Mouse (Mus musculus): Measurements from ENCODE around the gene Cdh26. TPM values are rescaled to one million over a fixed set of nuclear protein-coding genes. Genes with fewer than 3 reads are reported as not detected.
A peak's percentile ranks its signal among the peaks of the same experiment; 100 is the strongest.

Gene Cdh26
- polyA plus RNA-seq, 1 experiment from 2014 or later = 0.71 TPM

DNA sequence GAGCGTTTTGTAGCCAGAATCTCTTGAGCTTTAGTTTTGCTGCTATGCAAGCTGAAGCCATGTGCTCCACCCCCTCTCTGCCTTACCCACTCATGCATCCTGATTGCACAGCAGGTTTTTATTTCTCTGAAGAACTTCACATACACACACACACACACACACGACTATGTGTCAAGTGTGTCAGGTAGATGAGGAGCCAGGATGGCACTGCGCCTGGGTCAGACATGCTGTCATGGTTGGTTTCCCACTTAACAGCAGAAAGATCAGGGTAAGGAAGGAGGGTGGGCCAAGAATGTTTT lies 15.2 kb upstream of the Cdh26 start:
- H3K4me1 ChIP-seq (ENCODE audit: control insufficient read depth, insufficient read depth, low read length) = peaks cover 28% of the 10 kb centered on the region
- H3K4me3 ChIP-seq (ENCODE audit: low read length) = peak overlapping the region; percentile 70
- no peaks in the 10 kb centered on the region for H3K27me3 ChIP-seq (replicated peaks; ENCODE audit: control insufficient read depth, insufficient read depth, low read length)
- no peak overlapping the region for H3K27ac ChIP-seq (ENCODE audit: low read length)
- H3K36me3 ChIP-seq (ENCODE audit: control insufficient read depth, insufficient read depth, low read length) = no peaks in the 10 kb centered on the region
- WGBS = 32% methylated on average over 3 of the region's 3 CpGs
- peak overlapping the region; percentile 79; the same call in 1 of the 2 replicates for H3K9ac ChIP-seq (ENCODE audit: low read depth, low read length)
- no peak for ATAC-seq
- H3K4me2 ChIP-seq (ENCODE audit: low read depth, low read length) = peak overlapping the region; percentile 100
- no peaks in the 10 kb centered on the region for H3K9me3 ChIP-seq (ENCODE audit: control insufficient read depth, low read length)

DNA sequence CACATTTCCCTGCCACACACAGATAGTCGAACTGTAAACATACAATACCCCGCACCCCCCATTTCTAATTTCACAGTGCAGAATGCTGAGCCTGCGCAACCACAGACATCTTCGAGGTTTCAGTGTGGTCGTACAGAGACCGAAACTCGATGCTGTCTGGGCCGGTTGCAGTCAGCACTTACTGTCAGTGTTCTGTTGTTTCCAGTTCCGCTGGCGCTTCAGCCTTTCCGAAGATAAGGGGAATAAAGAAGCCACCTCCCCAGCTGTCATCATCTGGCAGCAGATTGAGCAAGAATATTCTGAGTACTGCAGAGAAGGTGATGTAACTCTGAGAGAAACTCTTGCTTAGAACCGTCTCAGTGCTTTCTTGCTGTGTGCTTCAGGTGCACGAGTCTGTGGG lies 13.9 kb upstream of the Cdh26 start:
- Histone ChIP-seq H3K27me3 (replicated peaks; ENCODE audit: control insufficient read depth, insufficient read depth, low read length) (no peaks in the 10 kb centered on the region), H3K4me3 (ENCODE audit: low read length) (no peak overlapping the region), H3K4me1 (ENCODE audit: control insufficient read depth, insufficient read depth, low read length) (peaks cover 26% of the 10 kb centered on the region), H3K4me2 (ENCODE audit: low read depth, low read length) (no peak overlapping the region), H3K9ac (ENCODE audit: low read depth, low read length) (no peak overlapping the region), H3K27ac (ENCODE audit: low read length) (no peak overlapping the region), H3K9me3 (ENCODE audit: control insufficient read depth, low read length) (no peaks in the 10 kb centered on the region), H3K36me3 (ENCODE audit: control insufficient read depth, insufficient read depth, low read length) (no peaks in the 10 kb centered on the region; the same call in 1 of the 2 replicates)
- WGBS = 67% methylated on average over 13 of the region's 13 CpGs
- ATAC-seq = no peak

DNA sequence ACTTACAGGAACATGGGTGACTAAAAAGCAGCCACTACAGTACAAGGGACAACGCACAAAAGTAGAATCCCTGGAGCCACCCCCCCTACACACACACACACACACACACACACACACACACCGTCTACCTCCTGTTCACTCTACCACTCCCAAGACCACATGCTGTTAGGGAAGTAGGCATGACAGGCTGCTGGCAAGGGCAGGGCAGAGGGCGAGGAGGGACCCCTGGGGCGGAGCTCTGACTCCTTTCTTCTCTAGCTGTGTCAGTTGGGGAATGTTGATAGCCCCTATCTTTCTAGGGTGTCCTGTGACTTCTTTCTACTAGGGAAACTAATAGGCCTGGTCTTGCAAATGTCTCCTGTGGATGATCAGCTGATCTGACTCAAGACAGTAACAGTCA lies 13.4 kb upstream of the Cdh26 start:
- no peak overlapping the region for H3K9ac ChIP-seq (ENCODE audit: low read depth, low read length)
- H3K9me3 ChIP-seq (ENCODE audit: control insufficient read depth, low read length) = no peaks in the 10 kb centered on the region
- no peaks in the 10 kb centered on the region; the same call in 1 of the 2 replicates for H3K36me3 ChIP-seq (ENCODE audit: control insufficient read depth, insufficient read depth, low read length)
- no peak overlapping the region for H3K27ac ChIP-seq (ENCODE audit: low read length)
- ATAC-seq = no peak
- H3K4me2 ChIP-seq (ENCODE audit: low read depth, low read length) = no peak overlapping the region
- H3K27me3 ChIP-seq (replicated peaks; ENCODE audit: control insufficient read depth, insufficient read depth, low read length) = no peaks in the 10 kb centered on the region
- H3K4me3 ChIP-seq (ENCODE audit: low read length) = no peak overlapping the region
- WGBS = 83% methylated on average over 4 of the region's 4 CpGs
- H3K4me1 ChIP-seq (ENCODE audit: control insufficient read depth, insufficient read depth, low read length) = peaks cover 25% of the 10 kb centered on the region

GRCm38 (mm10) chr2:178420576-178420975 lies 9.8 kb upstream of the Cdh26 start:
- no peak overlapping the region for H3K4me2 ChIP-seq (ENCODE audit: low read depth, low read length)
- no peaks in the 10 kb centered on the region for H3K9me3 ChIP-seq (ENCODE audit: control insufficient read depth, low read length)
- no peaks in the 10 kb centered on the region; the same call in 1 of the 2 replicates for H3K36me3 ChIP-seq (ENCODE audit: control insufficient read depth, insufficient read depth, low read length)
- 89% methylated on average over 9 of the region's 9 CpGs for WGBS
- peaks cover 8% of the 10 kb centered on the region for H3K4me1 ChIP-seq (ENCODE audit: control insufficient read depth, insufficient read depth, low read length)
- no peak overlapping the region for H3K9ac ChIP-seq (ENCODE audit: low read depth, low read length)
- no peak overlapping the region for H3K27ac ChIP-seq (ENCODE audit: low read length)
- H3K27me3 ChIP-seq (replicated peaks; ENCODE audit: control insufficient read depth, insufficient read depth, low read length) = no peaks in the 10 kb centered on the region
- no peak overlapping the region for H3K4me3 ChIP-seq (ENCODE audit: low read length)
- ATAC-seq = no peak

DNA sequence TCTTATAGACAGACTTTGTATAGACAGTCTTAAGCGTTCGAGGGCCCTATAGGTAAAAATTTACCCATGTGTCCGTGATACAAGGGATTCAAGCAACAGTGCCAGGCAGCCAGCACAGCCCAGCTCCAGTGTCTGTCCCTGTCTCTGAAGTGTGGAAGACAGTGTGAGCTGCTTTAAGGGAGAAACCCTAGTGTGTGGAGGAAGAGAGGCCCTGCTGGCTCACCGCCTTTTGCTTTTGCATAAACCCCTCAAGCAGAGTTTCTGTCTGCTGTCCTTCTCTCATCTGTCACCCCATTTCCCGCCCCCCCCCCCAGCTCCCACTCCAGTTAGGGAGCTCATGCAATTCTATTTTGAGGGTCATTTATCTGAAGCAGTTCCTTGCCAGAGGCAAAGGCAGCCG lies 8.7 kb upstream of the Cdh26 start:
- Histone ChIP-seq H3K36me3 (ENCODE audit: control insufficient read depth, insufficient read depth, low read length) (no peaks in the 10 kb centered on the region; the same call in 1 of the 2 replicates), H3K4me1 (ENCODE audit: control insufficient read depth, insufficient read depth, low read length) (no peaks in the 10 kb centered on the region), H3K4me3 (ENCODE audit: low read length) (no peak overlapping the region), H3K9ac (ENCODE audit: low read depth, low read length) (no peak overlapping the region), H3K4me2 (ENCODE audit: low read depth, low read length) (no peak overlapping the region), H3K9me3 (ENCODE audit: control insufficient read depth, low read length) (no peaks in the 10 kb centered on the region), H3K27me3 (replicated peaks; ENCODE audit: control insufficient read depth, insufficient read depth, low read length) (no peaks in the 10 kb centered on the region), H3K27ac (ENCODE audit: low read length) (no peak overlapping the region)
- ATAC-seq = no peak
- WGBS = 47% methylated on average over 6 of the region's 6 CpGs

GRCm38 (mm10) chr2:178422186-178422585 lies 8.1 kb upstream of the Cdh26 start:
- H3K27ac ChIP-seq (ENCODE audit: low read length) = no peak overlapping the region
- WGBS = 35% methylated on average over 3 of the region's 3 CpGs
- H3K4me1 ChIP-seq (ENCODE audit: control insufficient read depth, insufficient read depth, low read length) = peaks cover 3% of the 10 kb centered on the region; the same call in 1 of the 2 replicates
- no peak overlapping the region for H3K4me3 ChIP-seq (ENCODE audit: low read length)
- H3K9me3 ChIP-seq (ENCODE audit: control insufficient read depth, low read length) = no peaks in the 10 kb centered on the region
- no peaks in the 10 kb centered on the region; the same call in 1 of the 2 replicates for H3K36me3 ChIP-seq (ENCODE audit: control insufficient read depth, insufficient read depth, low read length)
- H3K9ac ChIP-seq (ENCODE audit: low read depth, low read length) = no peak overlapping the region
- no peak overlapping the region for H3K4me2 ChIP-seq (ENCODE audit: low read depth, low read length)
- H3K27me3 ChIP-seq (replicated peaks; ENCODE audit: control insufficient read depth, insufficient read depth, low read length) = no peaks in the 10 kb centered on the region
- no peak for ATAC-seq

GRCm38 (mm10) chr2:178423223-178423622 lies 7.1 kb upstream of the Cdh26 start:
- Histone ChIP-seq H3K9ac (ENCODE audit: low read depth, low read length) (no peak overlapping the region), H3K27me3 (replicated peaks; ENCODE audit: control insufficient read depth, insufficient read depth, low read length) (no peaks in the 10 kb centered on the region), H3K4me3 (ENCODE audit: low read length) (no peak overlapping the region), H3K27ac (ENCODE audit: low read length) (no peak overlapping the region), H3K36me3 (ENCODE audit: control insufficient read depth, insufficient read depth, low read length) (no peaks in the 10 kb centered on the region; the same call in 1 of the 2 replicates), H3K9me3 (ENCODE audit: control insufficient read depth, low read length) (no peaks in the 10 kb centered on the region), H3K4me2 (ENCODE audit: low read depth, low read length) (no peak overlapping the region), H3K4me1 (ENCODE audit: control insufficient read depth, insufficient read depth, low read length) (peaks cover 3% of the 10 kb centered on the region; the same call in 1 of the 2 replicates)
- no peak for ATAC-seq
- WGBS = 64% methylated on average over 5 of the region's 5 CpGs

- WGBS = 26% methylated on average over 4 of the region's 4 CpGs
- ATAC-seq = peak; percentile 34; the same call in 1 of the 2 replicates
- H3K4me2 ChIP-seq (ENCODE audit: low read depth, low read length) = no peak overlapping the region
Observed at GRCm38 (mm10) chr2:178426229-178426628, 4.1 kb upstream of the Cdh26 start.

DNA sequence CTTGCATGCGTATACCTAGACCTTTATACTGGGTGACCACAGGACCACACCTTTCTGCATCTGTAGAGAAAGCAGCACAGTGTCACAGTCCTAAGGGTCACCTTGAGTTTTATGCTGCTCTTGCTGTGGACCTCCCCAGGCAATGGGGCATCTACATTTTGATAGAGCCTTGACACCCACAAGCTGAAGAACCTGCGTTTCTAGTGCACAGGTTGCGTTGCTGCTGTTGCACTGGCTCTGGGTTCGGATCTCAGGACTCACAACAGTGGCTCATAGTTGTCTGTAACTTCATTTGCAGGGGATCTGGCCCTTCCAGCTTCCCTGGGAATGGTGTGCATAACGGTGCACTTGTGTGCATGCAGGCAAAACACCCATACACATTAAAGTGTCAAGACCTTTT lies 3.1 kb upstream of the Cdh26 start:
- Histone ChIP-seq H3K4me3 (ENCODE audit: low read length) (no peak overlapping the region), H3K9ac (ENCODE audit: low read depth, low read length) (no peak overlapping the region), H3K4me1 (ENCODE audit: control insufficient read depth, insufficient read depth, low read length) (peaks cover 10% of the 10 kb centered on the region), H3K9me3 (ENCODE audit: control insufficient read depth, low read length) (no peaks in the 10 kb centered on the region), H3K27ac (ENCODE audit: low read length) (no peak overlapping the region), H3K27me3 (replicated peaks; ENCODE audit: control insufficient read depth, insufficient read depth, low read length) (no peaks in the 10 kb centered on the region), H3K36me3 (ENCODE audit: control insufficient read depth, insufficient read depth, low read length) (no peaks in the 10 kb centered on the region), H3K4me2 (ENCODE audit: low read depth, low read length) (no peak overlapping the region)
- peak; percentile 13; the same call in 1 of the 2 replicates for ATAC-seq
- WGBS = 82% methylated on average over 5 of the region's 5 CpGs

More at GRCm38 (mm10) chr2:178426229-178426628, 4.1 kb upstream of the Cdh26 start:
- H3K36me3 ChIP-seq (ENCODE audit: control insufficient read depth, insufficient read depth, low read length) = no peaks in the 10 kb centered on the region
- H3K4me3 ChIP-seq (ENCODE audit: low read length) = no peak overlapping the region
- no peaks in the 10 kb centered on the region for H3K9me3 ChIP-seq (ENCODE audit: control insufficient read depth, low read length)
- H3K9ac ChIP-seq (ENCODE audit: low read depth, low read length) = no peak overlapping the region
- no peak overlapping the region for H3K27ac ChIP-seq (ENCODE audit: low read length)
- H3K27me3 ChIP-seq (replicated peaks; ENCODE audit: control insufficient read depth, insufficient read depth, low read length) = no peaks in the 10 kb centered on the region
- H3K4me1 ChIP-seq (ENCODE audit: control insufficient read depth, insufficient read depth, low read length) = peaks cover 5% of the 10 kb centered on the region; the same call in 1 of the 2 replicates

GRCm38 (mm10) chr2:178428183-178428582 lies 2.1 kb upstream of the Cdh26 start:
- Histone ChIP-seq H3K36me3 (ENCODE audit: control insufficient read depth, insufficient read depth, low read length) (no peaks in the 10 kb centered on the region), H3K27ac (ENCODE audit: low read length) (no peak overlapping the region), H3K4me2 (ENCODE audit: low read depth, low read length) (no peak overlapping the region), H3K9me3 (ENCODE audit: control insufficient read depth, low read length) (no peaks in the 10 kb centered on the region), H3K27me3 (replicated peaks; ENCODE audit: control insufficient read depth, insufficient read depth, low read length) (no peaks in the 10 kb centered on the region), H3K9ac (ENCODE audit: low read depth, low read length) (no peak overlapping the region), H3K4me3 (ENCODE audit: low read length) (no peak overlapping the region), H3K4me1 (ENCODE audit: control insufficient read depth, insufficient read depth, low read length) (peaks cover 10% of the 10 kb centered on the region)
- no peak for ATAC-seq
- WGBS = 84% methylated on average over 9 of the region's 9 CpGs
